Mouse (Mus musculus) forebrain, embryonic 16.5 days (tissue): ENCODE data around the gene Btg2. TPM values are rescaled to one million over a fixed set of nuclear protein-coding genes. Genes with fewer than 3 reads are reported as not detected.

Experiments used
- polyA plus RNA-seq: library from polyadenylated mRNA; unstranded; fragments of >200 nt; fragmentation: Nextera tagmentation; extraction: Ambion mirVana; gene quantifications from 2 replicates; pipeline ENCODE4 v1.2.1, GENCODE M21; 2015

Gene Btg2
- polyA plus RNA-seq, 1 experiment from 2014 or later = 56.0 TPM

Other genes starting within 250 kb of the Btg2 start
- 1.7 and 2.2 TPM in 2 replicates for gene Optc, start 171.1 kb downstream of the Btg2 start, polyA plus RNA-seq
- gene Prelp, start 157.7 kb downstream of the Btg2 start, polyA plus RNA-seq = 2.8 and 2.9 TPM in 2 replicates
- gene Fmod, start 41.9 kb downstream of the Btg2 start, polyA plus RNA-seq = 7.8 and 12.6 TPM in 2 replicates
- gene Chit1, start 32.1 kb upstream of the Btg2 start, polyA plus RNA-seq = 0.14 TPM in 1 of 2 replicates, not detected in the other
- gene Chil1, start 103.1 kb upstream of the Btg2 start, polyA plus RNA-seq = 1.9 and 2.1 TPM in 2 replicates
- 0.24 TPM in 1 of 2 replicates, not detected in the other for gene Mybph, start 114.3 kb upstream of the Btg2 start, polyA plus RNA-seq
- 21.3 and 21.5 TPM in 2 replicates for gene Adora1, start 156.3 kb upstream of the Btg2 start, polyA plus RNA-seq
- gene Myog, start 210.9 kb upstream of the Btg2 start, polyA plus RNA-seq = 0.32 TPM in 1 of 2 replicates, not detected in the other